Mouse (Mus musculus) heart, postnatal 0 days (tissue): Measurements from ENCODE around the gene Qprt.

Source experiments
- CTCF ChIP-seq: IDR thresholded peaks from 2 replicates; pipeline ENCODE4 v1.5.1; 2016; ENCODE audit warnings: antibody characterized with exemption, control low read depth, low read depth
- EP300 ChIP-seq: IDR thresholded peaks from 2 replicates; pipeline ENCODE4 v1.6.1; 2016; ENCODE audit warnings: antibody characterized with exemption, low read depth

DNA sequence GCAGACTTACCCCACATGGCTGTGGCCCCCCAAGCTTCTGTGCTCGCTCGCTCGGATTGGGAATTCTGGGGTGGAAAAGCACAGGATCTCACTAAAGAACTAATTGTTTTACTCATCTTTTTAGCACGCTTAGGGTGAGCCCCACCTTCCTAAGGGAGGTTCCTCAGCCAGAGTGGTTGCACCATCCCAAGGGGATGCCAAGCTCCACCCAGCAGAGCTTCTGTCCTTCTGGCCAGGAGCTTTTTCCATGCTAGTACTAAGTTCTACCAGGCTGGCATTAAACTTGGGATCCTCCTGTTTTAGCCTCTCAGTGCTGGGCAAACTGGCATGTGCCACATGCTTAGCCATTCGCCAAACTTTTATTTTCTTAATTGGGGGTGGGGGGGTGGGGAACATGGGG, 40.5 kb upstream of the Qprt start:
- TF ChIP-seq CTCF: no peak
- TF ChIP-seq EP300: no peak
